Mouse (Mus musculus): ENCODE measurements around the gene Ush2a. TPM values are rescaled to one million over a fixed set of nuclear protein-coding genes. Genes with fewer than 3 reads are reported as not detected.

Ush2a gene
- polyA plus RNA-seq, 1 experiment: under 0.01 TPM

- 63% methylated on average over 3 of the region's 3 CpGs for WGBS
- no peak for DNase-seq (ENCODE audit: low read depth, low spot score)
Measured at GRCm38 (mm10) chr1:188653001-188653400, 391.2 kb downstream of the Ush2a start.

- 88% methylated on average over 12 of the region's 12 CpGs for WGBS
- no peak for DNase-seq (ENCODE audit: low read depth, low spot score)
Measured at GRCm38 (mm10) chr1:188656121-188656520, 394.3 kb downstream of the Ush2a start.

- 63% methylated on average over 3 of the region's 3 CpGs for WGBS
- DNase-seq (ENCODE audit: low read depth, low spot score): no peak
Measured at GRCm38 (mm10) chr1:188659159-188659558, 397.3 kb downstream of the Ush2a start.

- 24% methylated on average over 3 of the region's 3 CpGs for WGBS
- no peak for DNase-seq (ENCODE audit: low read depth, low spot score)
Measured at GRCm38 (mm10) chr1:188660339-188660738, 398.5 kb downstream of the Ush2a start.

- WGBS: 7% methylated on average over 8 of the region's 8 CpGs
- DNase-seq (ENCODE audit: low read depth, low spot score): no peak
Measured at GRCm38 (mm10) chr1:188660882-188661281, 399.1 kb downstream of the Ush2a start.

- WGBS: 73% methylated on average over 8 of the region's 8 CpGs
- DNase-seq (ENCODE audit: low read depth, low spot score): no peak
Measured at GRCm38 (mm10) chr1:188667460-188667859, 405.6 kb downstream of the Ush2a start.

- 69% methylated on average over 12 of the region's 12 CpGs for WGBS
- no peak for DNase-seq (ENCODE audit: low read depth, low spot score)
Measured at GRCm38 (mm10) chr1:188668513-188668912, 406.7 kb downstream of the Ush2a start.

GRCm38 (mm10) chr1:188672871-188673270 lies 411.0 kb downstream of the Ush2a start:
- DNase-seq (ENCODE audit: low read depth, low spot score): no peak
- WGBS: 93% methylated on average over 12 of the region's 12 CpGs

GRCm38 (mm10) chr1:188674640-188675510 lies 413.1 kb downstream of the Ush2a start:
- 49% methylated on average over 8 of the region's 8 CpGs for WGBS
- DNase-seq (ENCODE audit: low read depth, low spot score): no peak

GRCm38 (mm10) chr1:188675511-188675863 lies 413.7 kb downstream of the Ush2a start:
- 76% methylated on average over 10 of the region's 10 CpGs for WGBS
- no peak for DNase-seq (ENCODE audit: low read depth, low spot score)

- 55% methylated on average over 8 of the region's 8 CpGs for WGBS
- no peak for DNase-seq (ENCODE audit: low read depth, low spot score)
Measured at GRCm38 (mm10) chr1:188678189-188678588, 416.4 kb downstream of the Ush2a start.

- no peak for DNase-seq (ENCODE audit: low read depth, low spot score)
- 92% methylated on average over 14 of the region's 14 CpGs for WGBS
Measured at GRCm38 (mm10) chr1:188686362-188686761, 424.5 kb downstream of the Ush2a start.

- DNase-seq (ENCODE audit: low read depth, low spot score): no peak
- WGBS: 61% methylated on average over 2 of the region's 2 CpGs
Measured at GRCm38 (mm10) chr1:188696295-188696694, 434.5 kb downstream of the Ush2a start.

- WGBS: 86% methylated on average over 4 of the region's 4 CpGs
- no peak for DNase-seq (ENCODE audit: low read depth, low spot score)
Measured at GRCm38 (mm10) chr1:188708176-188708575, 446.4 kb downstream of the Ush2a start.

- WGBS: 93% methylated on average over 10 of the region's 10 CpGs
Measured at GRCm38 (mm10) chr1:188708694-188709093, 446.9 kb downstream of the Ush2a start.

GRCm38 (mm10) chr1:188714131-188714530 lies 452.3 kb downstream of the Ush2a start:
- no peak for DNase-seq (ENCODE audit: low read depth, low spot score)
- 83% methylated on average over 18 of the region's 18 CpGs for WGBS

More at GRCm38 (mm10) chr1:188708694-188709093, 446.9 kb downstream of the Ush2a start:
- no peak for DNase-seq (ENCODE audit: low read depth, low spot score)

- no peak for DNase-seq (ENCODE audit: low read depth, low spot score)
- WGBS: 88% methylated on average over 7 of the region's 7 CpGs
Measured at GRCm38 (mm10) chr1:188714941-188715340, 453.1 kb downstream of the Ush2a start.

GRCm38 (mm10) chr1:188716886-188717285 lies 455.1 kb downstream of the Ush2a start:
- 50% methylated on average over 3 of the region's 3 CpGs for WGBS
- no peak for DNase-seq (ENCODE audit: low read depth, low spot score)

GRCm38 (mm10) chr1:188725122-188725995 lies 463.5 kb downstream of the Ush2a start:
- no peak for DNase-seq (ENCODE audit: low read depth, low spot score)
- 62% methylated on average over 17 of the region's 17 CpGs for WGBS

- DNase-seq (ENCODE audit: low read depth, low spot score): no peak
- WGBS: 81% methylated on average over 6 of the region's 6 CpGs
Measured at GRCm38 (mm10) chr1:188726937-188727336, 465.1 kb downstream of the Ush2a start.

All from large intestine, adult 2 months (tissue).